Comparison of ENCODE assay signal across 10 mouse cellular contexts in the genomic region with DNA sequence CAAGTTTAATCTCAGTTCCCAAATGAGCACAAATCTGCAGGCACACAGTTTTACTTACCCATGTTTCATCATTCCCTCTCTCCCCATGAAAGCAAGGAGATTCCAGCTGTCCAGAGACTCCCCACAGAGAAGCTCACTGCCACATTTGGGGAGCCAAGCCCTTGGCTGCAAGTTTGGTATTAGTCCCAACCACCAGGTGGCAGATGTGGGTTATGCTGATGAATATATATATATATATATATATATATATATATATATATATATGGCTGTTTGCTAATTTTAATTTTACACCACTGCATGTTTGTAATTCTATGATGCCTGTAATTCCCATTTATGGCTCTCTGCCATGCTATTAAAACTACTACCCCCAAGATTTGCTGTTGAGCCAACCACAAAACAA.
DNase-seq lines count a peak whose midpoint lies in the region; ATAC-seq and TF ChIP-seq lines count a peak whose summit lies in the region.
"Had no signal": no experiment of that assay in that cellular context is flagged by ENCODE, and none has a peak within 500 bp of the region (broad histone marks: within the 10 kb centered on the region; RNA-seq: fewer than 3 reads in every experiment).

No protein-coding gene starts in this region.

- in situ Hi-C loops in Patski (cut with MboI; ENCODE audit: low pct_unique_long_range_greater_than_20kb), result loop anchor here (25.0 kb wide), 1 partner anchor 589 kb away; no protein-coding TSS in a partner anchor

- no peak for ATAC-seq in Patski
- ATAC-seq in CD4-positive, CD25-positive, alpha-beta regulatory T cell, adult 4 months, result no peak

- H3K27me3 ChIP-seq in Patski, result peaks cover 14% of the 10 kb centered on the region
- H3K27me3 ChIP-seq: stomach, embryonic 15.5 days had no signal

- peak; percentile 48 for TF ChIP-seq CTCF in Patski (IDR thresholded peaks at IDR 0.05)

- peak; percentile 4 for DNase-seq in cerebellum, adult 11-12 months
- DNase-seq in cerebellum, adult 11 months, result no peak
- peak; percentile 4 to 11 for DNase-seq in left cerebral cortex, adult 18-20 months (ENCODE audit: low spot score in 2 of 2)
- no peak for DNase-seq in left cerebral cortex, adult 8-10 months (ENCODE audit: low spot score in 2 of 2)
- no peak for DNase-seq in Patski (ENCODE audit: low read depth, low spot score)
- DNase-seq in left cerebral cortex, postnatal 25 days (ENCODE audit: low spot score in 2 of 2), result peak; percentile 6 to 8
- DNase-seq in c-Kit-positive CD71-positive TER-119-positive erythroid progenitor cells, embryonic 14.5 days (ENCODE audit: low spot score), result no peak
- DNase-seq: adrenal gland, adult 8-10 months had no signal

- intact Hi-C loops in left cerebral cortex, postnatal 25 days (cut with DNase I), result loop anchor here (10.0 kb wide), 1 partner anchor 401 kb away; no protein-coding TSS in a partner anchor

- CTCF ChIA-PET in Patski (lab: Charles Lee), result interaction anchor here (0.8 kb wide), 1 partner anchor 13 kb away, joined by 3 read pairs; no protein-coding TSS in a partner anchor

- POLR2A ChIA-PET in Patski (lab: Charles Lee), result no interaction called here

Comparison
In these comparisons a context has a peak if more than half of its experiments do, and no peak if none do; other contexts are left out.
1. DNase-seq: peak in cerebellum, adult 11-12 months (single experiment), left cerebral cortex, adult 18-20 months (2 of 2) and left cerebral cortex, postnatal 25 days (2 of 2); none in cerebellum, adult 11 months (single experiment), left cerebral cortex, adult 8-10 months (0 of 2), Patski (single experiment) and c-Kit-positive CD71-positive TER-119-positive erythroid progenitor cells, embryonic 14.5 days (single experiment).